Mouse (Mus musculus) heart, postnatal 10 days (tissue): ENCODE results near the gene Nbl1. TPM values are rescaled to one million over a fixed set of nuclear protein-coding genes. Genes with fewer than 3 reads are reported as not detected.

Source experiments
- DNase-seq, 2 experiments: peaks; one replicate each; pipeline ENCODE4 v3.0.0; 2021
- intact Hi-C: fragments of 180-260 bp; cut with DNase I; formaldehyde crosslinking; loops from one replicate; pipeline ENCODE4 v1.15.1; 2025
- total RNA-seq, 2 experiments: library from RNA; stranded (reverse); gene quantifications; 2 replicates each; pipeline ENCODE4 v1.2.3; 2021

Gene Nbl1
- total RNA-seq, 2 experiments from 2014 or later: 27.9 to 36.3 TPM

DNA sequence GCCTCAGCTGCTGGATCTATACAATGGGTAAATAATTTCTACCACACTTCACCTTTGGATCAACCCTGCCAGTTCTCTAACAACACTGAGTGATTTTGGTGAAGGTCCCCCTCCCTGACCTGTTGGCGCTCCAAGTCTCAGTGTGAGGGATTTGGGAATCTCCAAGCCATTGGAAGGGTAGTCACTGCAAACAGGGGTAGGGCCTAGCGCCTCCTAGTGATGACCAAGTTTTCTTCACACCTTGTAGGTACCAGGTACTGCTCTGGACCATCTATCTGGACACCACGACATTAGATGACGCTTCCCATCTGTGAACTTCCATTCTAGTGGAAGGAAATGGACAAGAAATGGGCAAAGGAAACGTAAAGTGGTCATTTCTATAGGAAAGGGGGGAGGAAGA lies 16.9 kb downstream of the Nbl1 start:
- DNase-seq: no peak
- intact Hi-C loops: loop anchor here (2.0 kb wide), 1 partner anchor 41 kb away; no protein-coding TSS in a partner anchor

DNA sequence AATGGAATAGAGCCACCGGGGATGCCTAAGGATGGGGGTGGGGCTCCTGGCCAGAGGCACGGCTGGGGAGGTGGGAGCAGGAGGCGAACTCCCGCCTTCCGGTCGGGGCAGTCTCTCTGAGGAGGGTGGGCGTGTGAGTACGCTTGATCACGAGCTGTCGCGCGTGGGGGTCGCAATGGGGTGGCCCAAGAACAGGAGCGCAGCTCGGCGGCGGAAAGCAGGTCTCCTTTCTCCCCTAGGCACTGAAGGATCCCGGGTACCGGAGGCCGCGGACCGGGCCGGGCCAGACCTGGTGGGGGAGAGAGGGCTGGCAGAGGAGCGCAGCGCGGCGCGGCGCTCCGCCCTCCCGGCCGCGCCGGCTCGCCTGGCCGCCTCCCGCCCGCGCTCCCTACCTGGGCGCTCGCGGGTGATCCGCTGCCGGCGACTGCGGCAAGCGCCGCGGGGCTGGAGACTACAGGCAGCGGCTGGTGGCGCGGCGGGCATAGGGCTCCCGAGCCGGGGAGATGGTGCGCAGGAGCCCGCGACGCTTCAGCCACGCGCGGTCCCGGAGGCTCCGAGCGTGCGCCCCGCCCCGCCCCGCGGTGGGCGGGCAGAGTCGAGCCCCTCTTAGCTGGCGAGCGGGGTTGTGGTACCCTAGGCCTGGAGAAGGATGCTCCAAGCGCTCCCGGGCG lies 17.6 kb downstream of the Nbl1 start, which contains the start of gene Htr6:
Gene Htr6 (minus strand): TSS at position 530 of the 671 bp plus-strand sequence.
- intact Hi-C loops: no loop called here
- no peak for DNase-seq

DNA sequence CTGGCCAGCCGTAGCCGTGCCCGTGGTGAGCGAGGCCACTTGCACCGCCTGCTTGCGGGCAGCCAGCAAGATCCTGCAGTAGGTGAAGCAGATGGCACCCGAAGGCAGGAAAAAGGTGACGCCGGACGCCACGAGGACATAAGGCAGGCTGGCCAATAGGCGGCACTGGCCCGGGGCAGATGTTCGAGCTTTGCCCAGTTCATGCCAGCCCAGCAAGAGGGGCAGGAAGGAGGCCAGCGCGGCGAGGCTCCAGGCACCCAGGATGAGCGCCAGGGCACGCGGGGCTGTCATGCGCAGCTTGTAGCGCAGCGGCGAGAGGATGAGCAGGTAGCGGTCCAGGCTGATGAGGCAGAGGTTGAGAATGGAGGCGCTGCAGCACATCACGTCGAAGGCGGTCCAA lies 18.7 kb downstream of the Nbl1 start:
- intact Hi-C loops: no loop called here
- no peak for DNase-seq

DNA sequence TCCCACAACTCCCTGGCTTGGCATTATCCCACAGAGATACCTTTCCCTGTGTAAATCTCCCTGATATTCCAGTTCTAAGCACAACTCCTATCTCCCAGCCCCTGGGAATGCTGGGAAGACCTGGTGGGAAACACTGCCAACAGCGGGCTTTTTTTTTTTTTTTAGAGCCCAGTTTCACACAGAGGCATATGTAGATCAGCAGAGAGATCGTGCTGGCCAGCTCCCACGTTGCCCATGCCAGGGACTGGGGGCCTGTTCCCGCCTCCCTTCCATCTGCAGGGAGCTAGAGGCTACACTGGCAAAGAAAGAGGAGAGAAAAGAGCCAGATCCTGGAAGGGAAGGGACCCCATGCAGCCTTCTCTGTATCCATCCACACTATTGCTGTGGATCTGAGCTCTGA lies 24.5 kb downstream of the Nbl1 start:
- intact Hi-C loops: no loop called here
- DNase-seq: no peak

DNA sequence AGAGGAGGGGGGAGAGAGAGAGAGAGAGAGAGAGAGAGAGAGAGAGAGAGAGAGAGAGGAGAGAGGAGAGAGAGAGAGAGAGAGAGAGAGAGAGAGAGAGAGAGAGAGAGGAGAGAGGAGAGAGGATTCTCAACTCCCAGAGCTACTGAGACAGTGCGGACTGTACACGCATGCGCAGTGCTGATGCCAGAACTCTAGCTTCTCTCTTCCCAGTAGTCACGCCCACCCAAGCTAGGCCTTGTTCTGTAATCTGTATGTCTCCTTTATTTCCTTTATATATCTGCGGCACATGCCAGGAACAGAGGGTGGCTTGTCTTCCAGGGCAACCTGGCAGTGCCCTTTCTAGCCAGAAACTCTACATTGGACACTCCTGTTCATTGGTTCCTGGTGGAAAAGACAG lies 28.0 kb downstream of the Nbl1 start:
- intact Hi-C loops: no loop called here
- no peak for DNase-seq

DNA sequence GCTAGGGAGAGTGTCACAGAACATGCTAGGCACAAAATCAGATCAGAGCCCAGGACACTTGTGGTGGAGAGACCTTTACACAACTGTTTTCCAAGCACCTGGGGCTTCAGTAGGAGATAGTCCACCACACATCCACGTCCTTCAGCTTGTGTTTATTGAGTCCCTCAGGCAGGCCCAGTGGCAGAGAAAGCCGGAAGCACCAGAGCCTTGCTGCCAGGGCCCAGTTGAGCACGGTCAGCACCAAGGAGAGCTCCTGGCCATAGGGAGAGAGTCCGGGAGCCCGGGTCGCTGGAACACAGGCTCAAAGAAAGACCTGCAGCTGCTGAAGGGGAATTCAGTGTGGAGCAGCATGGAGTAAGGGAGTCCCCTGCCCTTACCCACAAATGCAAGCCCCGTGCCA lies 33.2 kb downstream of the Nbl1 start:
- DNase-seq: peak; percentile 61 to 79
- intact Hi-C loops: no loop called here

DNA sequence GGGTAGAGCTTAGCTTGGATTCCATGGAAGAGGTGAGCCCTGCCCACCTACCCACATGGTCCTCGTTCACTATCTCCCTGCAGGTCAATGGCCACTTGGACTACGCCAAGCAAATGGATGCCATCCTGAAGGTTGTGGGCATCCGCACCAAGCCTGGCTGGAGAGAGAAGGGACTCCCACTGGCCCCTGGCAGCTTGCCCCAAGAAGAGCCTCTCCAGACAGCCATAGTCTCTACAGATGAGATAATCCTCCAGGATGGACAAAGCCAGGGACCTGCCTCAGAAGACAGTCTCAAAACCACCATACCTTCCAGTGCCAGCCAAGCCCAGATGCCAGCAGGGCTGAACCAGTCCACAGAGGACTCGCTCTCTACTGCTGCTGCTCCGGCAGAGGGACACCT lies 34.8 kb downstream of the Nbl1 start:
- intact Hi-C loops: no loop called here

DNA sequence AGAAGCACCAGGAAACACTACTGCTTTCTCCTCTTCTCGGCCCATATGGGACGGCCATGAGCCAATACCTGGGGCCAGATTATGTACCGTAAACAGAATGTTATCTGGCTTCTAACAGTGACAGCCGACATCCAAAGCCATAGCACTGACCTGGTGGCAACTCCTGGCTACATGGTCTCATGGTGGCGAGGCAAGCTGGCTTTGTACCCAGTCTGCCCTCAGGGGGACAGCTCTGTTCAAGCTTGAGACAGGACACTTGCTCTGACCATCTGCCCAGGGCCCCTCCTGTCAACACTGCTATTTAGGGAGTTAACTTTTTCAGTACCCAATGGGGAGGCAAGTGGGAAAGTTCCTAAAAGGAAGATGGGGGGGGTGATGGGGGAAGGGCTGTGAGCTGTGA lies 35.5 kb downstream of the Nbl1 start:
- intact Hi-C loops: no loop called here
- DNase-seq: no peak

More for the DNA sequence above, 34.8 kb downstream of the Nbl1 start:
- no peak for DNase-seq

DNA sequence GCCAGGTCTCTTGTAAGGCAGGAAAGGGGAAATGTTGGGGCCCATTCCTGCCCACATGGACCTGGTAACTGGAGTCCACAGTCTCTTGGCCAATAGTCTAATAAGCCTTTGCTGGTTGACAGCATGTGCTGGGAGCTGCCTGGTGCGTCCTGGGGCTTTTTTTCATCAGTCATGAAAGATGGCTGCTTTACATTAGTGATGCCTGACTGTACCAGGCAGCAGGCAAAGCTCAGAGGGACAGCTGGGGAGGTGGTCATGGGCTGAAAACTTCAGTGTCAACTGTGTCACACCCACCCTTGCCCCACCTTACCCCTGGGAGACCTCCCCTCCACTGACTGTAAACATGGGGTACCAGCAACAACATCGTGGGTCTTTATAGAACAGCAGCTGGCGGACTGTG lies 37.0 kb downstream of the Nbl1 start:
- intact Hi-C loops: no loop called here

DNA sequence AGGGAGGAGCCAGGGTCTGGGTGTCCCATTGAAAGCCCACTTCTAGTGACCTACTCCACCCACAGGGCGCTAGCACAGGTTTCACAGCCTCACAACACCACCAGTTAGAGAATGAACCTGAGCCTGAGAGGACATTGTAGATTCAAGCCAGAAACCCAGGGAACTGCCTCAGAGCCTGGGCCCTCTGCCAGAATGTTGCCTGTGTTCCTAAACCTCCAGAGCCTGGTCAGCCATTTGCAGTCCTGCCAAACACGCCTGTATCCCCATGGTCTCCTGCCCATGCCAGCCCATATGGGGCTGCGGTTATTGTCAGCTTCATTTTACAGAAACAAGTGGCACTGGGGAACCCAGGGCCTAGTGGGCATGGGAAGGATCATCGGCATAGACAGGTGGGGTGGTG lies 37.5 kb downstream of the Nbl1 start:
- intact Hi-C loops: no loop called here
- DNase-seq: peak; percentile 48 to 61

More for the DNA sequence above, 37.0 kb downstream of the Nbl1 start:
- DNase-seq: no peak

DNA sequence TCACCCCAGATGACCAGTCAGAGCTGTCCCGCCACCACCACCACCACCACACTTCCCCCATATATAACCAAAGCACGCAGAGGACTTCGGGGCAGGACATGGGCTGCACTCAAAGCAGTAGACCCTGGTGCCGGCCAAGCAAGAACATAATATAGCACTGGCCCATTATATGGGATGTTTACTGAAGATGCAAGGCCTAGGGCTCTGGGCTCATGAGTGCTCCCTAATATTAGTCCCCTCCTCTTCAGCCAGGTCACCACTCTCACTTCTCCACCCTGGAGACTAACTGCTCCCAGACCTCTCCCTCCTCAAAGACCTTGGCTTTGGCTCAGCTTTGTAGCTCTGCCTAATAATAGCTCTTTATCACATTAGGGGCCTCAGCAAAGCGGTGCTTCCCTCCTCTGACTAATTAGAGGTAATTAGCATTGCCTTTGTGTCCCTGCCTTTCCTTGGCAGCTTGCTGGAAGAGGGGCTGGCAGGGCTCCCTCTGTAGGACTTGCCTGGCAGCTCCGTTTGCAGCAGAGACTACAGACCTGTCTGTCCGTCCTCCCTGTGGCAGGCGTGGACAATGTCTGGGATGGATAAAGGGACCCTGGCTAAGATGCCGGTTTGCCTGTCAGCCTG lies 38.4 kb downstream of the Nbl1 start:
- DNase-seq: peak in 1 of 2 experiments; percentile 52
- intact Hi-C loops: no loop called here

DNA sequence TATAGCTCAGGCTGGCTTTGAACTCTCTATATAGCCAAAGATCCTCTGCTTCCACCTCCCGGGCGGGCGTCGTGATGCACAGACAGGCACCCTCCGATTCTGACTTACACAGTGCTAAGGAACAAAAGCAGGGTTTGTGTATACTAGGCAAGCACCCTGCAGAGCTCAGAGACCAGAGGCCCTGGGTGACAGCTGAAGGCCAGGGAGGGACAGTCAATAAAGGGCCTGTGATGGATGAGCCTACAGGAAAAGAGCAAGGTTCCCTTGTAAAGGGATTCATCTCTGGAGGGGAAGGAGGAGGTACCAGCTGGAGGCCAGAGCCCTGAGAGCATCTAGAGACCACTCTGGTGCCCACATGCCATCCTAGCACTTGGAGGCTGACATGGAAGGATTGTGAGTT lies 39.4 kb downstream of the Nbl1 start:
- no peak for DNase-seq
- intact Hi-C loops: no loop called here

DNA sequence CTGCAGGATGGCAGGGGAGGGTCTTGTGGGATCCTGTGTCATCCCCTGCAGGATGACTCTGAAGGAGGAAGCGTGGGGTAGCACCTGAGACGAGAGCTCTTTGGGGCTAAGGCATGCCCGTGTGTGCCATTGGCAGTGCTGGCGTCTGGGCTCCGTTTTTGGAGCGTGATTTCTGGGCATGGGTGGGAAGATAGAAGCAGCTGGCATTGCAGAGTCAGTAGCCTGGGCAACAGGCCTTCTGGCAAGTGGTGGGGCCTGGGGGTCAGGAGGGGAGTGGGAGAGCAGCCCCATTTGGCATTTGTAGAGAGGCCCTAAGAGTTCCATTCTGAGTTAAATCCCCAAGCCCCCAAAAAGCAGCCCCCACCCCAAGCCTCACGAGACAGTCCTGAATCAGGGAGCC lies 40.0 kb downstream of the Nbl1 start:
- no peak for DNase-seq
- intact Hi-C loops: no loop called here

DNA sequence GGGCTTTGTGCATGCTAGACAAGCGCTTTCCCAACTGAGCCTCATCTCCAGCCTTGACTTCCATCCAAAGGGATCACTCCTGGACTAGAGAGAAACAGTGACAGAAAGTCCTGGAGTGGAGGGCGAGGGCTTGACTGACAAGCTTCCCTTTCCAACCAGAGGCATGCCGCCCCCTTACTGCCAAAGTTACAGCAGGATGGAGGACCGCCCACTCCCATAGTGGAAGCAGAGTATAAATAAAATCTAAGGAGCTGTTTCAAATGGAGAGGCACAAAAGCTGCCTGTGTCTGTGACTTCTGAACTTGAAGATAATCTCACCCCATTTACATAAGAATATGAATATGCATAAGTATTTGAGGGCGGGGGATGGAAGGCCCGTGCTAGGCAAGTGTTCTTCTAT lies 44.3 kb downstream of the Nbl1 start:
- intact Hi-C loops: no loop called here
- no peak for DNase-seq

DNA sequence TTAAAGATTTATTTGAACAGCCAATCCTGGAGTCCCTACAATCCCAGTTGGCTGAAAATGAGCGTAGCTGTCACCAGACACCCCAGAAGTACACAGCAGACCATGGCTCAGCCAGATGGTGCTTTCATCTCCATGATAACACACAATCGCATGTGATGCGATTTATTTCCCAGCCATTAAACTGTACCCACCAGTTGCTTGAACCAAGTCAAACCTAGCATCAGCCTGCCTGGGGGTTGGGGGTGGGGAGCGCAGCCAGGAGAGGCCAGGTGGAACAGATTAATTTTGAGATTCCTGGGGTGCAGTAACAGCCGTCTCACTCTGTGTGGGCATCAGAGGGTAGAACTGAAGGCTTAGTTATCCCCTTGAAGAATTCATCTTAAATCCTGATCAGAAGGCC lies 46.4 kb downstream of the Nbl1 start:
- intact Hi-C loops: no loop called here

DNA sequence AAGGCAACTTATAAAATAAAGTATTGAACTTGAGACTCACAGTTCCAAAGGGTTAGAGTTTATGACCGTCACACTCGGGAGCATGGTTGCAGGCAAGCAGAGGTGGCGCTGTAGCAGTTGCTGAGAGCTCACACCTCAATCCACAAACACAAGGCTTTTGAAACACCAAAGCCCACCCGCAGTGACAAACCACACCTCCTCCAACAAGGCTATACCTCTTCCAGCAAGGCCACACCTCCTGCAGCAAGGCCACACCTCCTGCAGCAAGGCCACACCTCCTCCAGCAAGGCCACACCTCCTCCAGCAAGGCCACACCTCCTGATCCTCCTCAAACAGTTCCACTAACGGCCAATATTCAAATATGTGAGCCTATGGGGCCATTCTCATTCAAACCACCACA lies 48.2 kb downstream of the Nbl1 start:
- DNase-seq: no peak
- intact Hi-C loops: no loop called here

More for the DNA sequence above, 46.4 kb downstream of the Nbl1 start:
- no peak for DNase-seq

DNA sequence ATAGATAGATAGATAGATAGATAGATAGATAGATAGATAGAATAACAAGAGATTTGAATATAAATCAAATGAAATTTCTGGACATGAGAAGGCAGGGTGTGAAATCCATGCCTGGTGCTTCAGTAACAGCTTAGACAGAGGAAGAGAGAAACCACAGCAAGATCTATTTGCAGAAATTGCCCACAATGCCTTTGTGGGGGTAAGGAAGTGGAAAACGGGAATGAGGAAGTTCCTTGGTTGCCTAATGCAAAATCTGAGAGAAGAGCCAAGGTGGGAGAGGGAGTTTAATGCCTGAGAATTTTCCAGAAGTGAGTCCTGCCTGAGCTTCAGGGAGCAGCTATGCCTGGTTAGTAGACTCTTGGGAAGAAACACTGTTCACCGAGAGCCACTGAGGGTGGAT lies 49.2 kb downstream of the Nbl1 start:
- intact Hi-C loops: no loop called here
- DNase-seq: no peak

DNA sequence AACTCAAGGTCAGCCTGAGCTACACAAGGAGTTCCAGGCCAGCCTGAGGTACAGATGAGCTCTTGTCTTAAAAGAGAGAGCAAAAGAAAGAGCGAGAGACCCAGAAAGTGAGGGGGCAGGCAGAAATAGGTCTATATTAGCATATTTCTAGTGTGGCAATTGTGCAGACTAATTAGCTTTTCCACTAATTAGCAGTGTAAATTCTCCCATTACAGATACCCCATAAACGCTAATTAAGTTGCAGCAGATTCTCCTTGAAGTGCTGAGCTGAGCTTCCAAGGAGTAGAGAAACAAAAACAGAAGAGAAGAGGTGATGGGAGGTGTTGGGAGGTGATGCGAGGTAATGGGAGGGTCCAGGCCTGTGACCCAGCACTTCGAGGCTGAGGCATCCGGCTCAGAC lies 50.2 kb downstream of the Nbl1 start:
- DNase-seq: no peak
- intact Hi-C loops: no loop called here

DNA sequence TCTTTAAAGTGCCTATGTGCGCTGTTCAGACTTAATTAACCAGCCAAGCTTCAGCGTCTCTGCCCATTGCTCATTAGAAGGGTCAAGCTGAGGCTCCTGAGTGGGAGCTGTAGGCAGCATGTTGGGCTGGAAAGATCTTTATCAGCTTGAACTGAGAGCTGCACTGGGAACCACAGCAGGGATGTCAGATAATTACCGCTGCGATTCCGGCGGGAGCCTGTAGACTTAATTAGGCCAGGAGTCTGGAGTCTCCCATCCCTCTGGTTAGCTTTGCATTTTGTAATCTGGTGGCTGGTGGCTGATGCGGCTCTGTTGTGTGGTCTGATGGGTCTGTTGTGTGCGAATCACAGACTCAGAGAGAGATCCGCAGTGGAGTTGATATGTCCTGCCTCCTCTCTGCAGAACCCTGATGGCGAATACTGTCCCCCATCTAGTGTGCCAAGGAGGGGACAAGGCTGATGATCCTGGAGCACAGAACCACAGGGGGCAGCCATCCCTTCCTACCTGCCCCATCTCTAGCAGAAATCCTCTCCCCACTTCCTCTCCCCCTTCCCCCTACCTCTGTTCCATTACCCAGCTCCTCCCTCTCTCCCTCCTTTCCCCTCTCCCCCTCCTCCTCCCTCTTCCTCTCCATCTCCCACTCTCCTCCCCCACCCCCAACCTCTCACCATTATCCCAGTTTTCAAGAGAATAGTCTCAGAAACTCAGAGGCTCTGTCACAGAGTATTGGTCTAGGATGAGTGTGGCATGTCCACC lies 52.5 kb downstream of the Nbl1 start:
- intact Hi-C loops: no loop called here
- no peak for DNase-seq

DNA sequence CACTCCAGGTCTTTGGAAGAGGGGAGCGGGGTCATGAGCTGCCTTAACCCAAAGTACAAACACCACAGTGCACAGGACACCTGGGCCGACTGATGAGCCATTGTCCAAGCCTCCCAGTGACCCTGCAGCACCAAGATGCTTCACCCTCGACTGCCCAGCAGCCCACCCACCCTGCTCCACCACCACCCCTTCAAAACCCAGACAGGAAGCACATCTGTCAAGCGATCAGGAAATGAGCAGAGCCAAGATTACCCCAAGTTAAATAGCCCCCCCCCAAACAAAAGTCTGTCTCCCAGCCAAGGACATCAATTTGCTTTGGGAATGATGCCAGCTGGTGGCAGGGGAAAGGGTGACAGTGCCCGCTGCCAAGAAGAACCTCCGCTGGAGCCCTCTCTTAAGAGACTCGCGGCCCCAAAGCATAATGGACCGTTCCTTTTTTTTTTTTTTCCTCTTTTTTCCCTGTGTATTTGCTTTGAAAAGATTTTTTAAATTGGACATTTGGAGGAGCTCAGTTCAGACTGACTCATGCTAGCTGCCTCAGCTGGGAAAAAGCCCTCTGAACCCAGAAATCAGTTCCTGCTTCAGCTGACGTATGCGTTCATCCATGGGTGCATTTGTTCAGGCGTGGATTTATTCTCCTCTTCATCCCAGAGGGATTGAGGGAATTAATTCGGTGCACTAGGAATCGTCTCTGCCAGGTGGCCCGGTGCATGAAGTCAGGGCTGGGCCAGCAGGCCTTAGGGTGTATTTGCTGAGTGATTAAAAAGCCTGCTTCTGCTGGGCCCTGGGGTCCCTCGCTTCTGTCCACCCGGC lies 54.8 kb downstream of the Nbl1 start:
- peak; percentile 24 to 29 for DNase-seq
- intact Hi-C loops: no loop called here

DNA sequence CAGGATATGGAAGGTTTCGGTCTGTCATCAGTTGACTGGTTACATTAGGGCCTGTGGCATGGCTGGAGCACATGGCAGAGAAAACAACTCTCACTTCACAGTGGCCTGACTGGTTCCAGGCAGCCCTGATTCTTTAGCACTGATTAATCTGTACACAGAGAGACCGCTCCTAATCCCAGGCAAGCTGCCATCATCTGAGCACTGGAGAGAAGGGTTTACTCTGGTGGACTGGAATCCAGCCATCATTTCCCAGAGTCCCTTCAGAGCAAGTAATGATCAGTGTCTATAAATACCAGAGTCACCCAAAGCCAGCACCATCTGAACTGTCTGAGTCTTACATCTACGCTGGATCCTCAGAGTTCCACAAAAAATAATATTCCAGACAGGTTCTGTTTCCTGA lies 57.0 kb downstream of the Nbl1 start:
- DNase-seq: peak; percentile 31 to 58
- intact Hi-C loops: loop anchor here (2.0 kb wide), 1 partner anchor 41 kb away; no protein-coding TSS in a partner anchor
